Mouse (Mus musculus): ENCODE measurements around the gene Tnr. TPM values are rescaled to one million over a fixed set of nuclear protein-coding genes. Genes with fewer than 3 reads are reported as not detected.

Gene Tnr
- polyA plus RNA-seq, 1 experiment from 2014 or later, result 0.08 TPM

- no peak for ATAC-seq (ENCODE audit: insufficient number of reproducible peaks, low FRiP score, low TSS enrichment, low read depth)
- Histone ChIP-seq H3K4me3 (no peak overlapping the region), H3K27me3 (no peaks in the 10 kb centered on the region), H3K9ac (no peak overlapping the region), H3K27ac (no peak overlapping the region), H3K4me1 (no peaks in the 10 kb centered on the region), H3K4me2 (no peak overlapping the region), H3K9me3 (no peaks in the 10 kb centered on the region), H3K36me3 (no peaks in the 10 kb centered on the region)
- 73% methylated on average over 2 of the region's 2 CpGs for WGBS
Observed at GRCm38 (mm10) chr1:159570831-159571230, 47.3 kb downstream of the Tnr start.

- Histone ChIP-seq H3K4me3 (no peak overlapping the region), H3K4me2 (no peak overlapping the region), H3K27ac (no peak overlapping the region), H3K36me3 (no peaks in the 10 kb centered on the region), H3K4me1 (no peaks in the 10 kb centered on the region), H3K9me3 (no peaks in the 10 kb centered on the region), H3K27me3 (no peaks in the 10 kb centered on the region), H3K9ac (no peak overlapping the region)
- ATAC-seq (ENCODE audit: insufficient number of reproducible peaks, low FRiP score, low TSS enrichment, low read depth), result no peak
- 81% methylated on average over 3 of the region's 3 CpGs for WGBS
Observed at GRCm38 (mm10) chr1:159571951-159572350, 48.4 kb downstream of the Tnr start.

- no peaks in the 10 kb centered on the region for H3K36me3 ChIP-seq
- ATAC-seq (ENCODE audit: insufficient number of reproducible peaks, low FRiP score, low TSS enrichment, low read depth), result no peak
- no peak overlapping the region for H3K27ac ChIP-seq
- no peak overlapping the region for H3K4me3 ChIP-seq
- no peaks in the 10 kb centered on the region for H3K27me3 ChIP-seq
- WGBS, result 86% methylated on average over 2 of the region's 2 CpGs
- no peaks in the 10 kb centered on the region for H3K9me3 ChIP-seq
- no peak overlapping the region for H3K4me2 ChIP-seq
- no peaks in the 10 kb centered on the region for H3K4me1 ChIP-seq
- no peak overlapping the region for H3K9ac ChIP-seq
Observed at GRCm38 (mm10) chr1:159573116-159573515, 49.5 kb downstream of the Tnr start.

- no peaks in the 10 kb centered on the region for H3K9me3 ChIP-seq
- no peak overlapping the region for H3K4me3 ChIP-seq
- ATAC-seq (ENCODE audit: insufficient number of reproducible peaks, low FRiP score, low TSS enrichment, low read depth), result no peak
- H3K9ac ChIP-seq, result no peak overlapping the region
- no peak overlapping the region for H3K4me2 ChIP-seq
- H3K27ac ChIP-seq, result no peak overlapping the region
- H3K4me1 ChIP-seq, result no peaks in the 10 kb centered on the region; the same call in 1 of the 2 replicates
- H3K36me3 ChIP-seq, result no peaks in the 10 kb centered on the region
- 85% methylated on average over 5 of the region's 5 CpGs for WGBS
- no peaks in the 10 kb centered on the region for H3K27me3 ChIP-seq
Observed at GRCm38 (mm10) chr1:159574661-159575060, 51.1 kb downstream of the Tnr start.

- H3K9me3 ChIP-seq, result no peaks in the 10 kb centered on the region
- H3K36me3 ChIP-seq, result no peaks in the 10 kb centered on the region
- H3K27me3 ChIP-seq, result 0 out of 2 replicates have a peak, but pooled peaks cover 3% of the 10 kb centered on the region
- no peak overlapping the region for H3K9ac ChIP-seq
- H3K4me3 ChIP-seq, result no peak overlapping the region
- no peak for ATAC-seq (ENCODE audit: insufficient number of reproducible peaks, low FRiP score, low TSS enrichment, low read depth)
- H3K4me2 ChIP-seq, result no peak overlapping the region
- no peak overlapping the region for H3K27ac ChIP-seq
- H3K4me1 ChIP-seq, result no peaks in the 10 kb centered on the region; the same call in 1 of the 2 replicates
- 59% methylated on average over 2 of the region's 2 CpGs for whole genome bisulfite sequencing
Observed at GRCm38 (mm10) chr1:159576246-159576645, 52.7 kb downstream of the Tnr start.

- WGBS, result 22% methylated on average over 3 of the region's 3 CpGs
- no peaks in the 10 kb centered on the region for H3K36me3 ChIP-seq
- H3K9me3 ChIP-seq, result no peaks in the 10 kb centered on the region
- H3K4me1 ChIP-seq, result no peaks in the 10 kb centered on the region; the same call in 1 of the 2 replicates
- 0 out of 2 replicates have a peak, but pooled peaks cover 3% of the 10 kb centered on the region for H3K27me3 ChIP-seq
- ATAC-seq (ENCODE audit: insufficient number of reproducible peaks, low FRiP score, low TSS enrichment, low read depth), result no peak
- H3K27ac ChIP-seq, result no peak overlapping the region
- no peak overlapping the region for H3K4me3 ChIP-seq
- no peak overlapping the region for H3K9ac ChIP-seq
- no peak overlapping the region for H3K4me2 ChIP-seq
Observed at GRCm38 (mm10) chr1:159578391-159578790, 54.8 kb downstream of the Tnr start.

GRCm38 (mm10) chr1:159580335-159580921 is 56.9 kb downstream of the Tnr start:
- Histone ChIP-seq H3K27me3 (0 out of 2 replicates have a peak, but pooled peaks cover 3% of the 10 kb centered on the region), H3K9me3 (no peaks in the 10 kb centered on the region), H3K4me3 (no peak overlapping the region), H3K9ac (no peak overlapping the region), H3K4me2 (no peak overlapping the region), H3K27ac (no peak overlapping the region), H3K36me3 (no peaks in the 10 kb centered on the region), H3K4me1 (no peaks in the 10 kb centered on the region; the same call in 1 of the 2 replicates)
- 74% methylated on average over 8 of the region's 8 CpGs for WGBS
- ATAC-seq (ENCODE audit: insufficient number of reproducible peaks, low FRiP score, low TSS enrichment, low read depth), result no peak

GRCm38 (mm10) chr1:159583877-159584276 is 60.3 kb downstream of the Tnr start:
- no peaks in the 10 kb centered on the region for H3K9me3 ChIP-seq
- 67% methylated on average over 4 of the region's 4 CpGs for WGBS
- H3K4me3 ChIP-seq, result no peak overlapping the region
- no peak overlapping the region for H3K27ac ChIP-seq
- H3K4me2 ChIP-seq, result no peak overlapping the region
- no peaks in the 10 kb centered on the region for H3K4me1 ChIP-seq
- H3K36me3 ChIP-seq, result no peaks in the 10 kb centered on the region
- 0 out of 2 replicates have a peak, but pooled peaks cover 3% of the 10 kb centered on the region for H3K27me3 ChIP-seq
- no peak for ATAC-seq (ENCODE audit: insufficient number of reproducible peaks, low FRiP score, low TSS enrichment, low read depth)
- no peak overlapping the region for H3K9ac ChIP-seq

GRCm38 (mm10) chr1:159588741-159589140 is 65.2 kb downstream of the Tnr start:
- Histone ChIP-seq H3K9me3 (no peaks in the 10 kb centered on the region), H3K4me1 (no peaks in the 10 kb centered on the region), H3K9ac (no peak overlapping the region), H3K27ac (no peak overlapping the region), H3K4me2 (no peak overlapping the region), H3K4me3 (no peak overlapping the region), H3K27me3 (no peaks in the 10 kb centered on the region), H3K36me3 (no peaks in the 10 kb centered on the region)
- WGBS, result 78% methylated on average over 2 of the region's 2 CpGs
- no peak for ATAC-seq (ENCODE audit: insufficient number of reproducible peaks, low FRiP score, low TSS enrichment, low read depth)

- no peaks in the 10 kb centered on the region for H3K9me3 ChIP-seq
- no peak for ATAC-seq (ENCODE audit: insufficient number of reproducible peaks, low FRiP score, low TSS enrichment, low read depth)
- WGBS, result 83% methylated on average over 14 of the region's 14 CpGs
Observed at GRCm38 (mm10) chr1:159594099-159595058, 70.8 kb downstream of the Tnr start.

GRCm38 (mm10) chr1:159595729-159596128 is 72.2 kb downstream of the Tnr start:
- H3K36me3 ChIP-seq, result no peaks in the 10 kb centered on the region
- WGBS, result 69% methylated on average over 3 of the region's 3 CpGs

More at GRCm38 (mm10) chr1:159594099-159595058, 70.8 kb downstream of the Tnr start:
- Histone ChIP-seq H3K27ac (no peak overlapping the region), H3K36me3 (no peaks in the 10 kb centered on the region), H3K4me3 (no peak overlapping the region), H3K27me3 (no peaks in the 10 kb centered on the region), H3K9ac (no peak overlapping the region), H3K4me2 (no peak overlapping the region), H3K4me1 (no peaks in the 10 kb centered on the region)

GRCm38 (mm10) chr1:159596640-159597039 is 73.1 kb downstream of the Tnr start:
- no peak for ATAC-seq (ENCODE audit: insufficient number of reproducible peaks, low FRiP score, low TSS enrichment, low read depth)
- Histone ChIP-seq H3K9ac (no peak overlapping the region), H3K9me3 (no peaks in the 10 kb centered on the region), H3K27me3 (no peaks in the 10 kb centered on the region), H3K4me3 (no peak overlapping the region), H3K4me1 (no peaks in the 10 kb centered on the region), H3K4me2 (no peak overlapping the region), H3K36me3 (no peaks in the 10 kb centered on the region), H3K27ac (no peak overlapping the region)
- 47% methylated on average over 2 of the region's 2 CpGs for WGBS

More at GRCm38 (mm10) chr1:159595729-159596128, 72.2 kb downstream of the Tnr start:
- Histone ChIP-seq H3K27ac (no peak overlapping the region), H3K9me3 (no peaks in the 10 kb centered on the region), H3K27me3 (no peaks in the 10 kb centered on the region), H3K4me2 (no peak overlapping the region), H3K4me3 (no peak overlapping the region), H3K4me1 (no peaks in the 10 kb centered on the region), H3K9ac (no peak overlapping the region)
- ATAC-seq (ENCODE audit: insufficient number of reproducible peaks, low FRiP score, low TSS enrichment, low read depth), result no peak

Data from limb, embryonic 15.5 days (tissue).